Mouse (Mus musculus) G1E (cell line): ENCODE measurements around the gene Myom1.

Source experiments
- CTCF ChIP-seq: IDR thresholded peaks from 2 replicates; pipeline ENCODE4 v1.5.1; 2012; ENCODE audit warnings: low read depth, low read length, inconsistent platforms, mixed read lengths
- GATA1 ChIP-seq: IDR thresholded peaks from 2 replicates; pipeline ENCODE4 v1.6.1; 2012; ENCODE audit warnings: borderline replicate concordance, low read length, inconsistent platforms, mixed read lengths
- TAL1 ChIP-seq: conservative IDR thresholded peaks from 2 replicates; pipeline ENCODE4 v1.6.1; 2012; ENCODE audit warnings: low read depth, low read length, inconsistent platforms, mixed read lengths

DNA sequence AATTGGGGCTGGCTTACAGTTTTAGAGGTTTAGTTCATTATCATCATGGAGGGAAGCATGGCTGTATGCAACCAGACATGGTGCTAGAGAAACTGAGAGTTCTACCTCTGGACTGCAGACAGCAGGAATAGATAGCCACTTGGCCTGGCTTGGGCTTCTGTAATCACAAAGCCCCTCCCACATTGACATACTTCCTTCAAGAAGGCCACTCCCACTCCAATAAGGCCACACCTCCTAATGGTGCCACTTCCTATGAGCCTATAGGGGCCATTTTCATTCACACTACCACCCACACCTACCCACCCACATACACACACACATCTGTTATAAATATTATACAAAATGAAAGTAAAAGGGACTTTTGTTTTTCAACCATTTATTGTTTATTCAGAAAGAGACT lies 129.8 kb downstream of the Myom1 start:
- no peak for TF ChIP-seq CTCF
- TF ChIP-seq GATA1 = no peak
- no peak for TF ChIP-seq TAL1
